Mouse (Mus musculus) ES-Bruce4 (cell line): ENCODE measurements at regions not wholly inside any gene's neighbourhood (a gene's known extent, or its start where the extent isn't known, plus 50 kb on each side); places are given as distances from the start of the nearest gene placed in this dataset.

Experiments used
- CTCF ChIP-seq: IDR thresholded peaks from one replicate; pipeline ENCODE4 v1.8.1; 2011; ENCODE audit warnings: low read depth, low read length
- POLR2A ChIP-seq: IDR thresholded peaks from one replicate; pipeline ENCODE4 v1.8.1; 2011; ENCODE audit warnings: low read length; ENCODE audit not compliant: insufficient read depth

- TF ChIP-seq POLR2A: no peak
- TF ChIP-seq CTCF: no peak
Observed at GRCm38 (mm10) chr9:24896498-24897261, 122.6 kb upstream of the Tbx20 start.
